Mouse (Mus musculus) stomach, embryonic 15.5 days (tissue): ENCODE data around the gene Dmbx1. TPM values are rescaled to one million over a fixed set of nuclear protein-coding genes. Genes with fewer than 3 reads are reported as not detected.

Experiments used
- ATAC-seq: fragments of 200-750 bp; cut with Nextera tagmentation; 2 replicates; pipeline ENCODE4 v1.8.0; 2017; ENCODE audit warnings: low read depth, moderate number of reproducible peaks, moderate TSS enrichment; ENCODE audit not compliant: insufficient read depth, low FRiP score
- H3K27ac ChIP-seq: fragments of 300-500 bp; sonication (generic); 2 replicates; pipeline ENCODE4 v1.5.1; 2015; ENCODE audit warnings: mild to moderate bottlenecking, inconsistent platforms
- H3K27me3 ChIP-seq: fragments of 300-500 bp; sonication (generic); replicated peaks from 2 replicates; pipeline ENCODE4 v1.6.1; 2015; ENCODE audit warnings: inconsistent platforms
- H3K36me3 ChIP-seq: fragments of 300-500 bp; sonication (generic); 2 replicates; pipeline ENCODE4 v1.6.1; 2015; ENCODE audit warnings: inconsistent platforms
- H3K4me1 ChIP-seq: fragments of 300-500 bp; sonication (generic); 2 replicates; pipeline ENCODE4 v1.6.1; 2015; ENCODE audit warnings: inconsistent platforms
- H3K4me2 ChIP-seq: fragments of 300-500 bp; sonication (generic); 2 replicates; pipeline ENCODE4 v1.6.1; 2015; ENCODE audit warnings: mild to moderate bottlenecking, inconsistent platforms
- H3K4me3 ChIP-seq: fragments of 300-500 bp; sonication (generic); replicated peaks from 2 replicates; pipeline ENCODE4 v1.5.1; 2015; ENCODE audit warnings: inconsistent platforms
- H3K9ac ChIP-seq: fragments of 300-500 bp; sonication (generic); 2 replicates; pipeline ENCODE4 v1.6.1; 2015; ENCODE audit warnings: inconsistent platforms
- H3K9me3 ChIP-seq: fragments of 300-500 bp; sonication (generic); 2 replicates; pipeline ENCODE4 v1.6.1; 2016; ENCODE audit warnings: inconsistent platforms
- WGBS: fragments of 180-500 bp; shearing (Covaris S2); methylation state at CpG from one replicate; pipeline ENCODE4 v1.1.7; 2015; 5-methylcytosine and 5-hydroxymethylcytosine counted together
- polyA plus RNA-seq: library from polyadenylated mRNA; unstranded; fragments of >200 nt; fragmentation: Nextera tagmentation; extraction: Ambion mirVana; gene quantifications from 2 replicates; pipeline ENCODE4 v1.2.1, GENCODE M21; 2015

Gene Dmbx1
- polyA plus RNA-seq: 0.03 TPM in 1 of 2 replicates, not detected in the other

DNA sequence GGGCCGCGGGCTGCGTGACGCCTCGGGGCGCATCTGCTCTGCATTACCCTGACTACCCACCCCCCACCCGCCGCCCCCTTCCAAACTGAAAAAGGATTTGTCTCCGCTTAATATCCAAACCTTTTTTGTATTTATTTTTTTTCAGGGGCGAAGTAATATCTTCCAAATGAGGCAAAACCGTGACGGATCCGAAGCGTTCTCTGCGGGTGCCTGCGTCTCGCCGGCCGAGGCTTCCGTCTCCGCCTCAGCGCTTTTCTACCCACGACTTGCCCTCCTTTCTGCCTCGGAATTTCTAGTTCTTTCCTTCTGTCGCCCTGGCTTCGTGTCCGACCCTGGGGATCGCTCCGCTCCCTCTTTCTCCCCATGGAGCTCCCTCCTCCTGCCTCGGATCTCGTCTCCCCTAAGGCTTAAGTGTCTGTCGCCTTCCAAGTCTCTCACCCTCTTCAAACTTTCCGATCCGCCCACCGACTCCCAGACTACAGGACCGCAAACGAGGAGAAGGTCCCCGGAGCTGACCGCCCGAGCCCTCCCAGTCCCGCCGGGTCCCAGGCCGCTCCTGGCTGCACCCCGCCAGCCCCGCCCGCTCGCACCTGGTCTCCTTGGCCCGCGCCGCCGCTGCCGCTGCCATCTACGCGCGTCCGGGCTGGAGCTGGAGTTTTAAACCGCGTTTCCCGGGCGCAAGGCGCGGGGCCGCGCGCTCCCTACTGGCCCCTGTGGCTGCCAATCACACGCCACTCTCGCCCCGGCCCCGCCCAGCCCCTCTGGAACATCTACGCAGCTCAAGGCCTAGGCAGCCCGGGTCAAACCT, at the start of gene Dmbx1:
Gene Dmbx1 (minus strand): TSS at position 632 of the 808 bp plus-strand sequence.
- H3K4me2 ChIP-seq: peak within 1 kb of the TSS; percentile 44
- H3K9ac ChIP-seq: no peak within 1 kb of the TSS
- H3K36me3 ChIP-seq: no peaks in the 10 kb centered on the region
- WGBS: under 1% methylated on average over 70 of the region's 71 CpGs
- H3K4me1 ChIP-seq: peaks cover 11% of the 10 kb centered on the region
- 0 out of 2 replicates have a peak, but pooled peaks have one; percentile 40 for ATAC-seq
- H3K27ac ChIP-seq: no peak within 1 kb of the TSS
- H3K4me3 ChIP-seq: peak within 1 kb of the TSS; percentile 19
- peaks cover 98% of the 10 kb centered on the region for H3K27me3 ChIP-seq
- H3K9me3 ChIP-seq: no peaks in the 10 kb centered on the region

DNA sequence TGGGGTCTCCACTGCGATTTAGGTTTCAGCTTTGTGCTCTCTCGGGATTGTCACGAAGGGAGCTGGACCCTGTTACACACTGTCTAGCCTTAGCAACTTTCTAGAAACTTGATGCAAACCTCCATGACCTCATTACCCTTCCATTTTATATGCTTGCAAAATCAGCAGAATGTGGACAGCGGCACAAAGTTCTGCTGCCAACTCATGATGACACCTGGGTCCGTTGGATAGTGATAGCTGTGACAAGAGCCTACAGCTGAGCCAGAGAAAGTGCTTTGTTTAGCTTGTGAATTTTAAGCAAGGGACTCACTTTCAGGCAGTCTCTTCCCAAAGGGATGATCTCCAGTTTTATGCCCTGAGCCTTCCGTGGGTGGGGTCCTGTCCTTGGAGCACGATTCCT, 49.7 kb upstream of the Dmbx1 start:
- Histone ChIP-seq H3K4me3 (no peak overlapping the region), H3K27ac (no peak overlapping the region), H3K4me1 (no peaks in the 10 kb centered on the region), H3K36me3 (no peaks in the 10 kb centered on the region), H3K9ac (no peak overlapping the region), H3K9me3 (no peaks in the 10 kb centered on the region), H3K27me3 (peaks cover 4% of the 10 kb centered on the region; the same call in 1 of the 2 replicates), H3K4me2 (no peak overlapping the region)
- no peak for ATAC-seq
- 74% methylated on average over 7 of the region's 7 CpGs for WGBS

DNA sequence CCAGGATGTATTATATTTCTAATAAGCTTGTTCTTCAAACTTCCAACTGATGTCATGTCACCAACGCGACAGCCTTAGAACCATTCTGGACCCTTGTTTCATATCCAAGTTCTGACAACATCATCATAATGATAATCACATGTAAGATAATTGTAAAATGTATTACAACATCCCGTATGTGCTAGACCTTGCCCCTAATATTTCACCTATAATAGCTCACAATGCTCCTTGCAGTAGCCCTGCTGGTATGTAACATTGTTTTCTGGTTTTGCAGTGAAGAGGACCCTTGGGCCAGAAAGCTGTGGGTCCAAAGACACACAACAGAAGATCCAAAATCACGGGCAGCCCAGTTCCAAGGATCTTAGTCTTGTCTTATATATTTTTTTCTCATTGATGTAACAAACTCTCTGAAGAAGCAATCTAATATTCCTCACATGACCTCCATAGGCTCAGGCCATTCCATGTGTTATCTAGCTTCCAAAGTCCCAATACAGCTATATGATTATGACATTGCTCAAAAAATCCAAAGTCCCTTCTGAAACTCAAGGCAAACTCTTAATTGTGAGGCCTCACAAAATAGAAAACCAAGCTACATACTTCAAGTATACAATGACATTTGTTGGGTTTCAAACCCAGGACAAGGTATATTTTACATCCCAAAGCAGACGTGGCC, 48.3 kb upstream of the Dmbx1 start:
- no peaks in the 10 kb centered on the region for H3K9me3 ChIP-seq
- H3K9ac ChIP-seq: no peak overlapping the region
- peaks cover 4% of the 10 kb centered on the region; the same call in 1 of the 2 replicates for H3K27me3 ChIP-seq
- H3K36me3 ChIP-seq: no peaks in the 10 kb centered on the region
- H3K4me3 ChIP-seq: no peak overlapping the region
- no peaks in the 10 kb centered on the region for H3K4me1 ChIP-seq
- no peak overlapping the region for H3K27ac ChIP-seq
- ATAC-seq: no peak
- H3K4me2 ChIP-seq: no peak overlapping the region
- 72% methylated on average over 5 of the region's 5 CpGs for WGBS

DNA sequence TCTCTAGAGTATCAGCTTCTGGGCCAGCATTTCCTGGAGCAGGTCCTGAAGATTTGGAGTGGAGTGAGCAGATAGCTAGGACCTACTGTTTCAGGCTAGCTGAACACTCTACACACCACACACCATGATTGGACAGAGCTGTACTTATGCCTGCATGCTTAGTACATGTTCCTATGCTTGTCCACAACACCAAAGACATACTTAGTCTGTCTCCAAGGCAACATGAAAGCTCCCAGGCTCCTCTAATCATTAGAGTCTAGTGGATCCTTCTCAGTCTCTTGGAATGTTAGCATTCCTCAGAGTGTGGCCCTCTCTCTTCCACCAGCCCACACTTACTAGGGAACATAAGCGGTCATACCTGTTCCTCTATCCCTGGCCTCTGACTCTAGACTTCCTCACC, 47.7 kb upstream of the Dmbx1 start:
- peaks cover 4% of the 10 kb centered on the region; the same call in 1 of the 2 replicates for H3K27me3 ChIP-seq
- no peaks in the 10 kb centered on the region for H3K9me3 ChIP-seq
- H3K4me2 ChIP-seq: no peak overlapping the region
- no peak for ATAC-seq
- H3K4me1 ChIP-seq: no peaks in the 10 kb centered on the region
- H3K36me3 ChIP-seq: no peaks in the 10 kb centered on the region
- 67% methylated on average over 1 of the region's 1 CpGs for WGBS
- no peak overlapping the region for H3K9ac ChIP-seq
- H3K27ac ChIP-seq: no peak overlapping the region
- H3K4me3 ChIP-seq: no peak overlapping the region

DNA sequence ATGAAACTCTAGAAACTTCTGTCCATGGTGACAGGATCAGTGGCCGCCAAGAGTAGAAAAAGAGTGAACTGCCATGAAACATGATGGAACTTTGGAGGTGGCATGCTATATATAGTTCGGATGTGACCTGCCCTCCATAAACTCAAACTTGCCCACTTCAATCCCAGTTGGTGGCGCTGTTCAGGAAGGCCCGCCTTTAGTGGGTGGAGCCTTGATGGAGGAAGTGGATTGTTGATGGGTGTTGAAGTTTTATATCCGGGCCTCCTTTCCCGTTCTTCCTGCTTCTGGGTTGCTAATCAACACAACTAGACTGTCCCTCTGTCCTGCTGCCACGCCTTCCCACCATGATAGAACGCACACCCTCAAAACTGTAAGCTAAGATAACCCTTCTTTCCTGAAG, 45.2 kb upstream of the Dmbx1 start:
- Histone ChIP-seq H3K4me3 (no peak overlapping the region), H3K9ac (no peak overlapping the region), H3K36me3 (no peaks in the 10 kb centered on the region), H3K4me1 (no peaks in the 10 kb centered on the region), H3K27ac (no peak overlapping the region), H3K9me3 (no peaks in the 10 kb centered on the region), H3K4me2 (no peak overlapping the region), H3K27me3 (peaks cover 21% of the 10 kb centered on the region)
- no peak for ATAC-seq
- 41% methylated on average over 8 of the region's 8 CpGs for whole genome bisulfite sequencing

DNA sequence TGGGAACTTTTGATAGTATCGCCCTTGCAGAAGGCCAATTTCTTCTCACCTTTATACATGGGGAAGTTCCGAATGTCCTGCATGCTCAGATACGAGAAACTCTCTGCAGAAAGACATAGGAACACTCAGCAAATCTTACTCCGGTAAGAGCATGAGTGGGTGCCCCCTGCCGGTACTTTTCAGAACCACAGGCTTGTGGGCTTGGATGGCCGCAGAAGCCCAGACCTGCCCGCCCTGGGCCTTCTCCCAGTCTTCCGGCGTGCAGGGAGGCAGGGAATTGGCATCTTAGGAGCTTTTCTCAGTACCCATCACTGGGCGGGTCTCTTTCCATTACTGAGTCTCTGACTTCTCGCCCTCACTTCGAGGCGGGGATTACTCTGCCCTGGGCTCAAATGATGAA, 44.4 kb upstream of the Dmbx1 start:
- H3K9ac ChIP-seq: no peak overlapping the region
- no peak; the same call in 1 of the 2 replicates for ATAC-seq

DNA sequence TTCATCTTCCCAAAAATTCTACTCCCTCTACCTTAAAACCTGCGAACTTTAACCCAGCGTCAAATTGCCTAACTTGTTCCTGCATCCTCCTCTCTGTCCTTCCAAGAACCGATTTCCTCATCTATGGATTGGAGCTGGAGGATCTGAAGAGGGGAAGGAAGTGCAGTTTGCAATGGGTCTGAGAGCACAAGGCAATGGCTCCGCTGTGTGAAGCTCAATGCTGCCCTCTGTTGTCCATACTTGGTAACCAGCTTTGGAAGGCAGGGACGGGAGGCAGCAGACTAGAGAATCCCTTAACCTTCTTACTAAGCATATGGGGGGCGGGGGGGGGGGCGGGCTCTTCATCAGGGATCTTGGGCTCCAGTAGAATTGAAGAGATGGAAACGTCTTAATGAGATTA, 41.0 kb upstream of the Dmbx1 start:
- no peak for ATAC-seq
- WGBS: 0% methylated on average over 8 of the region's 8 CpGs
- no peak overlapping the region for H3K4me2 ChIP-seq
- H3K9me3 ChIP-seq: no peaks in the 10 kb centered on the region
- no peak overlapping the region for H3K4me3 ChIP-seq
- H3K9ac ChIP-seq: no peak overlapping the region
- no peak overlapping the region for H3K27ac ChIP-seq
- H3K4me1 ChIP-seq: peaks cover 6% of the 10 kb centered on the region; the same call in 1 of the 2 replicates
- H3K27me3 ChIP-seq: peaks cover 61% of the 10 kb centered on the region
- no peaks in the 10 kb centered on the region for H3K36me3 ChIP-seq

More for the DNA sequence above, 44.4 kb upstream of the Dmbx1 start:
- Histone ChIP-seq H3K27me3 (peaks cover 26% of the 10 kb centered on the region), H3K4me3 (no peak overlapping the region), H3K4me1 (peaks cover 6% of the 10 kb centered on the region; the same call in 1 of the 2 replicates), H3K36me3 (no peaks in the 10 kb centered on the region), H3K4me2 (no peak overlapping the region), H3K9me3 (no peaks in the 10 kb centered on the region), H3K27ac (no peak overlapping the region)
- WGBS: 4% methylated on average over 13 of the region's 13 CpGs

DNA sequence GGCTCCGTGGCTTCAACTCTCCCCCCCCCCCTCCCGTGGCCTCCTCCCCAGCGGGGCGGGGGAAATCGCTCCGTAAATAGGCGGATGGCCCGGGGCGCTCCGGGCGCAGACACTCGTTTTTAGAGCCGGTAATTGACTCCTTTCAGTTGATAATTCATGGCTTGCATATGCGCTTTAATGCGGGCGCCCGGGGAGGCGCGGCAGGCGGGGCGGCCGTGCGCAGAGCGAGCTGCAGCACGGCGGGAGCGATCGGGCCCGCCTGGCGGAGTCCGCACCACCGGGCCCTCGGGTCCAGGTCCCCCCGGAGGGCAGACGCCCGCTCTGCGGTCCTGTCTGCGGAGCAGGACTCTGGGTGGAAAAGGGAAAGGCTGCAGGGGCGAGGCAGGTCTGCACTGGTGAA, 39.7 kb upstream of the Dmbx1 start:
- Histone ChIP-seq H3K27ac (no peak overlapping the region), H3K36me3 (no peaks in the 10 kb centered on the region), H3K9ac (no peak overlapping the region), H3K27me3 (peaks cover 68% of the 10 kb centered on the region), H3K4me1 (peaks cover 6% of the 10 kb centered on the region; the same call in 1 of the 2 replicates), H3K4me3 (peak overlapping the region; percentile 24), H3K9me3 (no peaks in the 10 kb centered on the region), H3K4me2 (peak overlapping the region; percentile 48)
- no peak for ATAC-seq
- WGBS: 1% methylated on average over 32 of the region's 39 CpGs

DNA sequence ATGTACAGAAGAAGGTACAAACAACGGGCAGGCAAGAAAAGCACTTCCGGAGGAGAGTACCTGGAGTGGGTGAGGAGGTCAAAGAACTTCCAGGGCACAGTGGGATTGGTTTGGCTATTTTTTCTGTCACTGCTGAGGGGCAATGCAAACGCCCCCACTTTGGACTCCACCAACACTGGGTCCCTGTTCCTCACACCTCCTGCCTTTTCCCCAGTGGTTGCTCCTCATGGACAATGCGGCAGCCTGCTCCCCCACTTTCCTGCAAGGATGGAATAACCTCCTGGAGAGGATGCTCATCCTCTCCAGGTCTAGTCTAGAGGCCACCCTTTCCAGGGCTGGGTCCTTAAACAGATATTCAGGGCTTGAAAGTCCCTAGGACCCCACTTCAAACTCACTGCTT, 39.2 kb upstream of the Dmbx1 start:
- H3K4me1 ChIP-seq: peaks cover 6% of the 10 kb centered on the region; the same call in 1 of the 2 replicates
- no peak overlapping the region for H3K27ac ChIP-seq
- no peak for ATAC-seq
- no peak overlapping the region; the same call in 1 of the 2 replicates for H3K4me2 ChIP-seq
- no peaks in the 10 kb centered on the region for H3K9me3 ChIP-seq
- H3K9ac ChIP-seq: no peak overlapping the region
- 12% methylated on average over 4 of the region's 4 CpGs for WGBS
- H3K4me3 ChIP-seq: no peak overlapping the region
- H3K27me3 ChIP-seq: peaks cover 68% of the 10 kb centered on the region
- H3K36me3 ChIP-seq: no peaks in the 10 kb centered on the region

DNA sequence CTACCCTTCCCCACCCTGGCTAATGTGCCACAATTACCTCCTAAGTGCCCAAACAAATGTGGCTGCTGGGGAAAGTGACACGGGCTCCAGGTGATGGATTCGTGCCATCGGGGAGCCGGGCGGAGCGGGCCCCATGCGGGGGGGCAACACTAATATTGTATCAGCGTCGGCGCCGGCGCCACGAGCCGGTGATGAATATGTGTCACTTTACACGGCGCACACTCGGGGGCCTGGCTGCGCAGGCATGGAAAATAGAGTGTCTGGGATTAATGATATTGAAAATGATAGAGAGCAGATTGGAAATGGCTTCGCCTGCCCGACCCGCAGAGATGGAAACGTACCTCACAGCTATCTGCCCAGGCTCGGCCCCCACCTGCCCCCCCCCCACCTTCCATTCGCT, 32.8 kb upstream of the Dmbx1 start:
- ATAC-seq: no peak
- H3K27ac ChIP-seq: no peak overlapping the region
- peaks cover 70% of the 10 kb centered on the region for H3K27me3 ChIP-seq
- no peak overlapping the region for H3K4me3 ChIP-seq
- no peaks in the 10 kb centered on the region for H3K9me3 ChIP-seq
- H3K36me3 ChIP-seq: no peaks in the 10 kb centered on the region
- no peak overlapping the region for H3K9ac ChIP-seq
- no peaks in the 10 kb centered on the region for H3K4me1 ChIP-seq
- 40% methylated on average over 24 of the region's 24 CpGs for WGBS
- H3K4me2 ChIP-seq: no peak overlapping the region

DNA sequence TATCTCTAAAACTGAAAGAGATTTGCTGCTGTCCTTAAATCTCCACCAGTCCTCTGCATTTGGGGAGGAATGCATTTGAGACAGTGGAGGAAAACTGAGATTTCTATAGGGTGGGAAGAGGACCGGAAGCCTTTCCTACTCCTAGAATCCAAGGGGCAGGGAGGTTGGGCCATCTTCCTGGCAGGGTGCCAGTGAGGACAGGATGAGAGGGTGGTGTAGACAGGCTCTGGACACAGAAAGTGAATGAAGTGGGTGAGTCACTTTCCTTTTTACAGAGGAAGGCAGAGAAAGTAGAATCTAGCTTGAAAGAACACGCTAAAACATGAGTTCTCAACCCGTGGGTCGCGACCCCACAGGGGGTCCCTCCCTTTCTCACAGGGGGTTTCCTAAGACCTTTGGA, 24.7 kb upstream of the Dmbx1 start:
- no peaks in the 10 kb centered on the region for H3K36me3 ChIP-seq
- H3K4me1 ChIP-seq: no peaks in the 10 kb centered on the region
- no peak overlapping the region for H3K27ac ChIP-seq
- H3K4me3 ChIP-seq: no peak overlapping the region
- no peak overlapping the region for H3K4me2 ChIP-seq
- no peak for ATAC-seq
- peaks cover 80% of the 10 kb centered on the region for H3K27me3 ChIP-seq
- H3K9me3 ChIP-seq: no peaks in the 10 kb centered on the region
- 17% methylated on average over 5 of the region's 5 CpGs for WGBS
- no peak overlapping the region for H3K9ac ChIP-seq

DNA sequence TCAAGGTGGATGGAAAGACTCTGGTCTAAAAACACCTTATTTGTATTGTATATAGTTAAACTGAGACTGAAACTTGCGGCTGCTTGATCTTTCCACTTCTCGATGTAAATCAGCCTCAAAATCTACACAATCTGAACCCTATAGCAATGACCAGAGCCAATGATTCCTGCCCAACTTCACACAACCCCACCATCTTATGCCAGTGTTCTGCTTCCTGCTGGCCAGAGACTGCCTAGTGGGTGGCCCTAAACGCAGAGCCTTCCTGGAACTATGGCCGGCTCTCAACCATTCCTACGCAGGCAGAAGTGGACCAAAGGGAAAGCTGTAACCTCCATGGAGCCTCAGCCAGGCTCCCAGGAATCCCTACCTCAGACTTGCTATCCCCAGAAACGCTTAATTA, 24.0 kb upstream of the Dmbx1 start:
- H3K27me3 ChIP-seq: peaks cover 83% of the 10 kb centered on the region
- H3K36me3 ChIP-seq: no peaks in the 10 kb centered on the region
- no peak for ATAC-seq
- H3K4me1 ChIP-seq: no peaks in the 10 kb centered on the region
- WGBS: 24% methylated on average over 6 of the region's 6 CpGs
- no peaks in the 10 kb centered on the region for H3K9me3 ChIP-seq
- H3K4me3 ChIP-seq: no peak overlapping the region
- H3K4me2 ChIP-seq: no peak overlapping the region
- no peak overlapping the region for H3K27ac ChIP-seq
- no peak overlapping the region for H3K9ac ChIP-seq
